Mouse (Mus musculus): ENCODE measurements around the gene Krt222. TPM values are rescaled to one million over a fixed set of nuclear protein-coding genes. Genes with fewer than 3 reads are reported as not detected.

The Krt222 gene
- 0.87 and 1.1 TPM in 2 replicates for polyA plus RNA-seq (2016; fragmentation: Nextera tagmentation; extraction: Ambion mirVana)

DNA sequence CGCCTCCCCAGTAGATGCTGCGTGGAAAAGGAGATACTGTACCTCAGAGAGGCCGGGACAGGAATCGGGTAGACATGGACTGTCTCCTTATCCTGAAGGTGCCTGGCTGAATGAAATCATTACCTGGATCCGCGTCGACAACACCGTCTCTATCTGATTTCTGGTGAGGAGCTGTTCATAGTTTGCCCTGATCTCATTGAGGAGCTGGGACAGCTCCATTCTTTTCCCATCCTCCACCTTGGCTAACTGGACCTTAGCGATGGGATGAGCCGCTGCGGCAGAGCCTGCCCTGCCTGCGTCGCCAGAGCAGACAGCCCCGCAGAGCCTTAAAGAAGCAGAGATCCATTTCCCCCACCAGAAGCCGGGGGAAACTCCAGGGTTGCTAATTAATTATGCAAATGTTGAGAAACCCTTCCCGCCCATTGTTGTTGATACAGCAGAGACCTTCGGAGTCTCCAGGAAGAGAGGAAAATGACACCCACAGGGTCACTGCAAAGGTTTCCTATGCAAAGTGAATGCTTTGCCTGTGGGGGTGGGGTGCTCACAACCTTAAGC lies at the start of gene Krt222:
TSS of gene Krt222 (minus strand) at position 266 of the 555 bp plus-strand sequence.
- peak within 1 kb of the TSS; percentile 28 for H3K4me3 ChIP-seq
- WGBS, result 9% methylated on average over 17 of the region's 17 CpGs
- H3K4me2 ChIP-seq (replicated peaks), result peak within 1 kb of the TSS; percentile 50
- no peak within 1 kb of the TSS; the same call in 1 of the 2 replicates for H3K9ac ChIP-seq (replicated peaks)
- H3K4me1 ChIP-seq, result peaks cover 7% of the 10 kb centered on the region
- no peaks in the 10 kb centered on the region for H3K36me3 ChIP-seq
- peak within 1 kb of the TSS; percentile 49 for H3K27ac ChIP-seq (replicated peaks)
- H3K27me3 ChIP-seq, result 0 out of 2 replicates have a peak, but pooled peaks cover 4% of the 10 kb centered on the region
- ATAC-seq (ENCODE audit: low FRiP score, low read depth), result no peak
- no peaks in the 10 kb centered on the region for H3K9me3 ChIP-seq

DNA sequence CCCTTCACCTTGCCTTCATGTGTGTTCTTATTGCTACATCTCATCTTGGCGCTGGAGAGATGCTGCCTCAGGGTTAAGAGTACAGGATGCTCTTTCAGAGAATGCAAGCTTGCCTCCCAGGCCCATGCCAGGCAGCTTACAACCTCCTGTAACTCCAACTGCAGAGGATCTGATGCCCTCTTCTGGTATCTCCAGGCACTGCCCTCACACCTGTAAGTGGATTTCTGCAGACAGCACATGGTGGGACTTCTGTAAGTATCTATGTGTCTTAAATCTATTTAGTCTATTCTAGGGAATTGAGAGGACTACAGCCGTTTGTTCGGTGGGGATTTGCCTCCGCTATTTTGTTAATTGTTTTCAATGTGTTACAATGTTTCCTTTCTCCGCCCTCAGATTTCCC lies 49.0 kb upstream of the Krt222 start:
- H3K9ac ChIP-seq (replicated peaks), result no peak overlapping the region
- no peak overlapping the region for H3K4me2 ChIP-seq (replicated peaks)
- no peak for ATAC-seq (ENCODE audit: low FRiP score, low read depth)
- WGBS, result 58% methylated on average over 5 of the region's 5 CpGs
- H3K27me3 ChIP-seq, result no peaks in the 10 kb centered on the region
- no peak overlapping the region for H3K4me3 ChIP-seq
- H3K9me3 ChIP-seq, result no peaks in the 10 kb centered on the region
- no peak overlapping the region for H3K27ac ChIP-seq (replicated peaks)
- H3K4me1 ChIP-seq, result no peaks in the 10 kb centered on the region
- H3K36me3 ChIP-seq, result no peaks in the 10 kb centered on the region

DNA sequence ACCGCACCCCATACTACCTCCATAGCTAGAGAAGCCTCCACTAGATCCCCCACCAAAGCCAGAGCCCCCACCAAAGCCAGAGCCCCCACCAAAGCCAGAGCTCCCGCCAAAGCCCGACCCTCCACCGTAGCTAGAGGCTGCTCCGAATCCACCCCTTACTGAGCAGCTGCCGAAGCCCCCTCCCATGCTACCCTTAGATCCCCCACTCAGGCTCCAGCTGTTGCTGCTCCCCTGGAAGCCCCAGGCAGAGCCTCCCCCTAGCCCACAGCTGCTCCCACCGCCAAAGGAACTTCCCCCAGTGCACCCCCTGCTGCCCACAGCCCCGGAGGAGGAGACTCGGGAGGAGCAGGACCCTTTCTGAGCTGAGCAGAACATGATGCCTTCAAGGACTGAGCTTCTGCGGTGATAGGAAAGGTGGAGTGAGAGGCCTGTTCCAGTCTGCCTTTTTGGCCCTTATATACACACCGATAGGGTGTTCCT lies 41.0 kb upstream of the Krt222 start, which contains the start of gene Krt24:
TSS of gene Krt24 (minus strand) at position 430 of the 480 bp plus-strand sequence.
- 45% methylated on average over 11 of the region's 11 CpGs for WGBS
- no peak for ATAC-seq (ENCODE audit: low FRiP score, low read depth)
- no peak within 1 kb of the TSS for H3K9ac ChIP-seq (replicated peaks)

DNA sequence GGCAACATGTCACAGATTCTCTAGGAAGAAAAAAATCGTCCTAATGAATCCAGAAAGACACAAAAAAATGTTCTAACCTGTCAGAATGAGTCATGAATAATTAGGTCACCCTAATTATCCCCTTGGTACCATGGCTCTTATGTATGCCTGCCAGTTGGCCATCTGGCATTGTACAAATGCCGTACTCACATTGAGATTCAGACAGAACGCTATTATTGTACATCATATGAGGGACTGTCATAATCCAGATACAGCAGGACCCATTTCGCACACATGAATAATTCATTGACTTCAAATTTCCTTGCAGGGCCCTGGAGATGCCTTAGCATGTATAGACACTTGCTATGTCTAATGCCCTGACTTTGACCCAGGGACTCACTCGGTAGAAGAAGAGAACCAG lies 40.1 kb upstream of the Krt222 start:
- WGBS, result 73% methylated on average over 5 of the region's 5 CpGs
- Histone ChIP-seq H3K27me3 (no peaks in the 10 kb centered on the region), H3K4me1 (no peaks in the 10 kb centered on the region), H3K4me3 (no peak overlapping the region), H3K9me3 (no peaks in the 10 kb centered on the region), H3K4me2 (replicated peaks) (no peak overlapping the region), H3K9ac (replicated peaks) (no peak overlapping the region), H3K27ac (replicated peaks) (no peak overlapping the region), H3K36me3 (no peaks in the 10 kb centered on the region)
- ATAC-seq (ENCODE audit: low FRiP score, low read depth), result no peak

More for the DNA sequence above, 41.0 kb upstream of the Krt222 start, which contains the start of gene Krt24:
- Histone ChIP-seq H3K4me3 (no peak within 1 kb of the TSS), H3K4me1 (no peaks in the 10 kb centered on the region), H3K4me2 (replicated peaks) (no peak within 1 kb of the TSS), H3K27me3 (no peaks in the 10 kb centered on the region), H3K9me3 (no peaks in the 10 kb centered on the region), H3K36me3 (no peaks in the 10 kb centered on the region), H3K27ac (replicated peaks) (no peak within 1 kb of the TSS)

DNA sequence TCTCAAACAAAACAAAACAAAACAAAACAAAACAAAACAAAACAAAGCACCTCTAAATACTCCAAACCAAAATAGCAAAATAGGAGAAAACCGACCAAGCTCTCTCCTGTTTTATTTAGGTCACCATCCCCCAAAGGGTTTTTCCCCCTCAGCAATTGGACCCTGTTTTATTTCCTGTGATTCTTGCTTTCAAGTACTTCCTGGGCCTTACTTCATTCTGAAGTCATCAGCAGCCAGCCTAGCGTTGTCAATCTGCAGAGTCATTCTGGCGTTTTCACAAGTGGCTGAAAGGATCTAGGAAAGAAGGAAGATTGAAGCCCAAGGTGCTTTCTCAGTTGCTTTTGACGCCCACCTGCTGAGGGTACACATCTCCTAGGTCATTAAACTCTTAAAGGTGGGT lies 39.4 kb upstream of the Krt222 start:
- no peaks in the 10 kb centered on the region for H3K36me3 ChIP-seq
- no peak overlapping the region for H3K4me2 ChIP-seq (replicated peaks)
- no peaks in the 10 kb centered on the region for H3K4me1 ChIP-seq
- H3K27me3 ChIP-seq, result no peaks in the 10 kb centered on the region
- H3K4me3 ChIP-seq, result no peak overlapping the region
- no peak overlapping the region for H3K9ac ChIP-seq (replicated peaks)
- no peaks in the 10 kb centered on the region for H3K9me3 ChIP-seq
- ATAC-seq (ENCODE audit: low FRiP score, low read depth), result no peak
- no peak overlapping the region for H3K27ac ChIP-seq (replicated peaks)
- 70% methylated on average over 4 of the region's 4 CpGs for WGBS

DNA sequence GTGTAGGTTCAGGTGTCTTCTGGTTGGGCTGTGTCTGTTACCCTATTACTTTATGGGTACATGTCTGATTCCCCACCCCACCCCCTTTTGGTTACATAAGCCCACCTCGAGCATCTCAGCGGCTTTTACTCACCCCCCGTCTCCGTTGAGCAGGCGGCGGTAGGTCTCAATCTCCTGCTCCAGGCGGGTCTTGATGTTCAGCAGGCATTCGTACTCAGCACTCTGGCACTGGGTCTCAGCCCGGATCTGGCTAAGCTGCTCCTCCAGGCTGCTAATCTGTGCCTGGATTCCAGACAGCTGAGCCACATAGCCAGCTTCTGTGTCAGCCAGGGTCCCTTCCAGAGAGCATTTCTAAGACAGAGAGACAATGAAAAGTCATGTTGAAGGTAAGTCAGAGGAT lies 37.2 kb upstream of the Krt222 start:
- H3K27me3 ChIP-seq, result no peaks in the 10 kb centered on the region
- 77% methylated on average over 9 of the region's 9 CpGs for WGBS
- H3K4me3 ChIP-seq, result no peak overlapping the region
- no peaks in the 10 kb centered on the region for H3K9me3 ChIP-seq
- no peak overlapping the region for H3K27ac ChIP-seq (replicated peaks)
- H3K9ac ChIP-seq (replicated peaks), result no peak overlapping the region
- ATAC-seq (ENCODE audit: low FRiP score, low read depth), result no peak
- no peak overlapping the region for H3K4me2 ChIP-seq (replicated peaks)
- no peaks in the 10 kb centered on the region for H3K36me3 ChIP-seq
- H3K4me1 ChIP-seq, result no peaks in the 10 kb centered on the region

DNA sequence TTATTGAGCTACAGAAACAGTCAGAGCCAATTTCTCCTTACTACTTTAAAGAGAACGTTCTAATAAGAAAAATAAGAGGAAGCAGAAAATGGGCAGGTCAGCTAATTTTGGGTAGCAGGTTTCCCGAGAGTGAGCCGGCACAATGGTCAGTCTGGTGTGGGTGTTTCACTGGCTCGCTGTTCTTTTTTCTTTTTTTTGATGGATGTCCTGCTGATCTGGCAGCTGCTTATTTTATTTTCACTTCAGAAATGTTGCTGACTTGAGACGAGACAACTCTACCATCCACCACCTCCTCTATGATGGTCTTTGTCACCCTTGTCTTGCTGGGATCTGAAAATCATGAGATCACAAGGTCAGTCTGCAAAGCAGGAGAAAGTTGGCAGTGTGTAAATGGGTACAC lies 36.1 kb upstream of the Krt222 start:
- WGBS, result 81% methylated on average over 5 of the region's 5 CpGs
- no peak overlapping the region for H3K4me3 ChIP-seq
- ATAC-seq (ENCODE audit: low FRiP score, low read depth), result no peak
- no peaks in the 10 kb centered on the region for H3K27me3 ChIP-seq
- no peak overlapping the region for H3K27ac ChIP-seq (replicated peaks)
- no peak overlapping the region for H3K9ac ChIP-seq (replicated peaks)
- no peaks in the 10 kb centered on the region for H3K4me1 ChIP-seq
- H3K36me3 ChIP-seq, result no peaks in the 10 kb centered on the region
- no peaks in the 10 kb centered on the region for H3K9me3 ChIP-seq
- no peak overlapping the region for H3K4me2 ChIP-seq (replicated peaks)

DNA sequence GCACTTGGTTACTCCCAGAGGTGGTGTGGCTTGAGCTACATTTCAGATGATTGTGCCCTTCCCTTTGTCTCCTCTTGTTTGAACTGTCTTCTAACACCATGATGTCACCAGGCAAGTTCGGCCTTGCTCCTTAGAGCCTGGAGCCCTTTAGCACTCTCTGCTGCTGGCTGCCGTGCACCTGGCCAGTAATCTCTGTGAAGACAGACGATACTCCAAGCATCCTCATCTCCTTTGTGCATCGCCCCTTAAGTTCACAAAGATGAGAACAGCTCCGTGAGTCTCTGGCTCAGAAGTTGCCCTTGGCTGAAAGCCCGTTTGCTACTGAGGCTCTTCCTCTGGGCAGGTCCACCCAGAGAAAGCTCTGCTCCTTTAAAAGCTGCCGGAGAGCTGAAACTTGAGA lies 32.9 kb upstream of the Krt222 start:
- H3K4me2 ChIP-seq (replicated peaks), result no peak overlapping the region
- ATAC-seq (ENCODE audit: low FRiP score, low read depth), result no peak
- H3K9me3 ChIP-seq, result no peaks in the 10 kb centered on the region
- WGBS, result 69% methylated on average over 7 of the region's 7 CpGs
- no peak overlapping the region for H3K9ac ChIP-seq (replicated peaks)
- no peaks in the 10 kb centered on the region for H3K36me3 ChIP-seq
- H3K4me3 ChIP-seq, result no peak overlapping the region
- H3K27me3 ChIP-seq, result no peaks in the 10 kb centered on the region
- no peak overlapping the region for H3K27ac ChIP-seq (replicated peaks)
- no peaks in the 10 kb centered on the region for H3K4me1 ChIP-seq

DNA sequence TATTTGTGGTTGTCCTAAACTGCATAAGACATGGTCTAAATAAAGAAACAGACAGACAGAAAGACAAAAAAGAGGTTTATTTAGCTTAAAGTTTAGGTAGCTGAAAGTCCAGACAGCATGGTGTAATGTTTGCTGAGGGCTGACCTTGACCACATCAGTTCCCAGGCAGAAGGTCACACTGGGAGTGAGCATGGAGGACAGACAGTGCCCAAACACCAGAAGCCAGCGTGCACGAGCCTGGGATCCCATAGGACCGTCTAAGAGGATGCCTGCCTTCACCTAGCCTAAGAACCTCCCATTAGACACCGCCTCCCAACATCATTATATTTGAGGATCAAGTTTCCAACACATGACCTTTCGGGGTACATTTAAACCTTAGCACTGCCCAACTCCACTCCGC lies 31.7 kb upstream of the Krt222 start:
- Histone ChIP-seq H3K4me1 (no peaks in the 10 kb centered on the region), H3K9ac (replicated peaks) (no peak overlapping the region), H3K4me2 (replicated peaks) (no peak overlapping the region), H3K27me3 (no peaks in the 10 kb centered on the region), H3K4me3 (no peak overlapping the region), H3K9me3 (no peaks in the 10 kb centered on the region), H3K27ac (replicated peaks) (no peak overlapping the region), H3K36me3 (no peaks in the 10 kb centered on the region)
- no peak for ATAC-seq (ENCODE audit: low FRiP score, low read depth)
- WGBS, result 80% methylated on average over 6 of the region's 6 CpGs

DNA sequence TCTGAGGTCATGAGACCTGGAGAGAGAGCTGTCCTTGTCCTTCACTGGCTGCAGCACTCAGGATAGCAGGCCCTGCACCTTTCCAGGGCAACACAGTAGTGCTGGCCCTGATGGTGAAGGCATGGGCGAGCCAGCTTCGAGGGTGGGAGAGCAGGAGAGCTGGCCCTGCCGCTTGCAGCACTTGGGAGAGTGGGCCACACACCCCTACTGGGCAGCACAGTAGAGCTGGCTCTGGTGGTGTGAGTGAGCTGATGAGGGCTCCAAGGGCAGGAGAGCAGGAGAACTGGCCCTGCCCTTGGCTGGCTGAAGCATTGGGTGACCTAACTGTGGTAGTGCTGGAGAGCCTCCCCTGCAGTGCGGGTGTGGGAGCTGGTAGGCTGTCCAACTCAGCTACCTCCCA lies 28.8 kb upstream of the Krt222 start:
- no peaks in the 10 kb centered on the region for H3K36me3 ChIP-seq
- H3K9ac ChIP-seq (replicated peaks), result no peak overlapping the region
- H3K9me3 ChIP-seq, result no peaks in the 10 kb centered on the region
- H3K4me3 ChIP-seq, result no peak overlapping the region
- no peak for ATAC-seq (ENCODE audit: low FRiP score, low read depth)
- no peak overlapping the region for H3K27ac ChIP-seq (replicated peaks)
- H3K27me3 ChIP-seq, result no peaks in the 10 kb centered on the region
- no peaks in the 10 kb centered on the region for H3K4me1 ChIP-seq
- H3K4me2 ChIP-seq (replicated peaks), result no peak overlapping the region
- WGBS, result 83% methylated on average over 4 of the region's 4 CpGs

DNA sequence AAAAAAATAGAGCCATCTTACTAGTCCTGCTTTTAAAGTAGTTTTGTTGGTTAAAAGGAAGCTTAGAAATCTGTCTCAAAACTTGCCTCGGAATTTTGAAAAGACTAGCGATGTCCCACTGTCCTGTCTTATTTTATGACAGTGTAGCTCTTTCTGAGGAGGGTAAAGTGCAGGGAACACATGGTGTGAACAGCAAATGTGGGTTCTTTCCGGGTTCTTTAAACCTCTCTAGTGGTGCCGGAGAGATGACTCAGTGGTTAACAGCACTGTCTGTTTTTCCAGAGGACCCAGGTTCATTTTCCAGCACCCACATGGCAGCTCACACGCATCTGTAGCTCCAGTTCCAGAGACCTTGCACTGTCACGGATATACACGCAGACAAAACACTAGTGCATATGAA lies 25.3 kb upstream of the Krt222 start:
- Histone ChIP-seq H3K9me3 (no peaks in the 10 kb centered on the region), H3K9ac (replicated peaks) (no peak overlapping the region), H3K4me3 (no peak overlapping the region), H3K4me1 (no peaks in the 10 kb centered on the region), H3K27me3 (no peaks in the 10 kb centered on the region), H3K36me3 (no peaks in the 10 kb centered on the region), H3K4me2 (replicated peaks) (no peak overlapping the region), H3K27ac (replicated peaks) (no peak overlapping the region)
- WGBS, result 79% methylated on average over 7 of the region's 7 CpGs
- no peak for ATAC-seq (ENCODE audit: low FRiP score, low read depth)

DNA sequence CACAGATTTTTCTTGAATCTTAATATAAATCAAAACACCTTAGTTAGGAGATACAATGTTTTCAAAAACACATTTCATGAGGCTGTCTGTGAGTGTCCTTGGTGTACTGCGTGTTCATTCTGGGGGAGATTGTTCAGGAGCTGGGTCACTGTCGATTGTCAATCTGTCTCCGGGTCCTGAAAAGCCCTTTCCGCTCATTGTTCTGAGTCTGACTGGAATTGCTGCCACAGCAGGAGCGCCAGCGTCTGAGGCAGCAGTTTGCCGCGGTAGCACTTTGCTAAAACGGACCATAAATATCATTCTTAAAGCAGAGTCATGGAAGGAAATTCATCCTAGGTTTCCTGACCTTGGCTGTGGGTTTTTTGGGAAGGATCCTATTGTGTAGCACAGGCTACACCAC lies 21.9 kb upstream of the Krt222 start:
- WGBS, result 40% methylated on average over 9 of the region's 9 CpGs
- ATAC-seq (ENCODE audit: low FRiP score, low read depth), result no peak
- H3K9ac ChIP-seq (replicated peaks), result no peak overlapping the region

DNA sequence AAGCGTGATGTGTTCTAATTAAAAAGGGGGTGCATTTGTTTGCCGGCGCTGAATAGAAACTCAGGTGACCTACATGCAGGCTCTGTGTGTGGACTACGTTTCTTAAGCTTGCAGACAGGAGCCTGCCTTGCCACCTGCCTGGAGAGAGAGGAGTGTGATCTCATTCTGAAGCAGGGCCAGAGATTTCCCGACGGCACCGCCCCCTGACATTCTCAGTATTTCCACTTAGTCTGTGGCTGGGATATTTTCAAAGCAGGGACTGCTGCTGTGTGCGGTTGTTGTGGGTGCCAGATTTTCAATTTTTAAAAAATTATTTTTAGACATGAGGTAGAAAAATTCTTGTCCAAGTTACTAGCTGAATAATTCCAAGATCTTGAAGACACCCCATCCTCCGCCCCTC lies 21.3 kb upstream of the Krt222 start:
- H3K9ac ChIP-seq (replicated peaks), result no peak overlapping the region
- ATAC-seq (ENCODE audit: low FRiP score, low read depth), result no peak
- WGBS, result 78% methylated on average over 9 of the region's 9 CpGs
- no peaks in the 10 kb centered on the region for H3K27me3 ChIP-seq
- no peaks in the 10 kb centered on the region for H3K4me1 ChIP-seq
- H3K9me3 ChIP-seq, result no peaks in the 10 kb centered on the region
- no peaks in the 10 kb centered on the region for H3K36me3 ChIP-seq
- H3K4me2 ChIP-seq (replicated peaks), result no peak overlapping the region
- H3K4me3 ChIP-seq, result no peak overlapping the region
- no peak overlapping the region for H3K27ac ChIP-seq (replicated peaks)

More for the DNA sequence above, 21.9 kb upstream of the Krt222 start:
- H3K27me3 ChIP-seq, result no peaks in the 10 kb centered on the region
- no peak overlapping the region for H3K4me2 ChIP-seq (replicated peaks)
- no peaks in the 10 kb centered on the region for H3K9me3 ChIP-seq
- H3K36me3 ChIP-seq, result no peaks in the 10 kb centered on the region
- no peak overlapping the region for H3K4me3 ChIP-seq
- no peaks in the 10 kb centered on the region for H3K4me1 ChIP-seq
- H3K27ac ChIP-seq (replicated peaks), result no peak overlapping the region
